Mouse (Mus musculus) R1 (cell line): ENCODE data around the gene Eno2.

Experiments
- DNase-seq: peaks from one replicate; pipeline ENCODE4 v3.0.0-alpha.2; 2018; ENCODE audit warnings: low read depth, low spot score

Gene Eno2

GRCm38 (mm10) chr6:124741842-124742241 lies 27.6 kb downstream of the Eno2 start:
- no peak for DNase-seq

- DNase-seq = peak; percentile 100
Observed at GRCm38 (mm10) chr6:124740888-124741761, 28.3 kb downstream of the Eno2 start, which contains the start of gene Grcc10. Gene Grcc10, minus strand, starts transcription at chr6:124741374.

- peak; percentile 78 for DNase-seq
Observed at GRCm38 (mm10) chr6:124740211-124740887, 29.1 kb downstream of the Eno2 start.

- DNase-seq = no peak
Observed at GRCm38 (mm10) chr6:124739231-124739796, 30.2 kb downstream of the Eno2 start.

- peak; percentile 96 for DNase-seq
Observed at GRCm38 (mm10) chr6:124738511-124739023, 30.9 kb downstream of the Eno2 start, which contains the start of gene Ptpn6. Gene Ptpn6, minus strand, starts transcription at chr6:124738714.

- DNase-seq = no peak
Observed at GRCm38 (mm10) chr6:124737040-124737439, 32.4 kb downstream of the Eno2 start.

GRCm38 (mm10) chr6:124734417-124734816 lies 35.1 kb downstream of the Eno2 start:
- no peak for DNase-seq

GRCm38 (mm10) chr6:124732476-124733370 lies 36.8 kb downstream of the Eno2 start:
- DNase-seq = peak; percentile 65

- DNase-seq = no peak
Observed at GRCm38 (mm10) chr6:124731038-124731437, 38.4 kb downstream of the Eno2 start.

GRCm38 (mm10) chr6:124729850-124730705 lies 39.4 kb downstream of the Eno2 start:
- DNase-seq = no peak

GRCm38 (mm10) chr6:124728621-124729020 lies 40.9 kb downstream of the Eno2 start:
- DNase-seq = no peak

GRCm38 (mm10) chr6:124724472-124724871 lies 45.0 kb downstream of the Eno2 start:
- no peak for DNase-seq

GRCm38 (mm10) chr6:124723541-124723940 lies 45.9 kb downstream of the Eno2 start:
- DNase-seq = no peak

- DNase-seq = no peak
Observed at GRCm38 (mm10) chr6:124722876-124723473, 46.5 kb downstream of the Eno2 start.

- no peak for DNase-seq
Observed at GRCm38 (mm10) chr6:124720904-124721303, 48.6 kb downstream of the Eno2 start.

- DNase-seq = no peak
Observed at GRCm38 (mm10) chr6:124719354-124719978, 50.0 kb downstream of the Eno2 start.

GRCm38 (mm10) chr6:124718703-124719102 lies 50.8 kb downstream of the Eno2 start:
- no peak for DNase-seq

- no peak for DNase-seq
Observed at GRCm38 (mm10) chr6:124717968-124718367, 51.5 kb downstream of the Eno2 start.

GRCm38 (mm10) chr6:124716864-124717490 lies 52.5 kb downstream of the Eno2 start:
- DNase-seq = peak; percentile 71
